9 mouse cellular contexts compared by ENCODE assay signal in the genomic region with DNA sequence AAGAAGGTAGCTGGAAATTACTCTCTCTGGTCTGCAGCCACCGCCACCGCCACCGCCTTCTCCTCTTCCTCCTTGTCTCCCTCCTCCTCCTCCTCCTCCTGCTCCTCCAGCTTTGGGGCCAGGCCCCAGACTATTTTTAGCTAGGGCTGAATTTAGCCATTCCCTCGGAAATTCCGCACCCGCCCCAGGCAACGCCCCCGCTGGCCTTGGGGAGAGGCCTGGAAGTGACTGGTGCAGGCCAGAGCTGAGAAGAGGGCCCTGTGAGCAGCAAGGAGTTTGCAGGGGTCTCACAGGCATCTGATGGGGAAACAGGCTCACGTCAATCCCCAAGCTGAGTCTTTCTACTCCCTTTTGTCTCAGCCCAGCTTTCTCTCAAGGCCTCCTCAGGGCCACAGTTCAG. TPM values are rescaled to one million over a fixed set of nuclear protein-coding genes. Genes with fewer than 3 reads are reported as not detected.
DNase-seq lines count a peak whose midpoint lies in the region; ATAC-seq and TF ChIP-seq lines count a peak whose summit lies in the region.
"Had no signal": no experiment of that assay in that cellular context is flagged by ENCODE, and none has a peak within 500 bp of the region (broad histone marks: within the 10 kb centered on the region; RNA-seq: fewer than 3 reads in every experiment).

No protein-coding gene starts in this region.

- peak overlapping the region; percentile 16; the same call in 1 of the 2 replicates for H3K4me3 ChIP-seq in hindbrain, embryonic 10.5 days
- no peak overlapping the region for H3K4me3 ChIP-seq in hindbrain, postnatal 0 days (ENCODE audit: low read length)
- no peak overlapping the region for H3K4me3 ChIP-seq in heart, embryonic 15.5 days
- no peak overlapping the region for H3K4me3 ChIP-seq in liver, embryonic 13.5 days (replicated peaks)
- H3K4me3 ChIP-seq: erythroblast, embryonic 14.5 days had no signal

- TF ChIP-seq CTCF in hindbrain, postnatal 0 days (IDR thresholded peaks at IDR 0.05; ENCODE audit: low read depth), result no peak

- DNase-seq in hindbrain, embryonic 10.5 days (ENCODE audit: low spot score), result no peak
- DNase-seq in hindbrain, postnatal 0 days (ENCODE audit: low spot score), result no peak
- DNase-seq in adrenal gland, adult 8-10 months, result peak; percentile 70
- DNase-seq in liver, embryonic 13.5 days, result no peak
- DNase-seq in frontal cortex, adult 2 months (ENCODE audit: extremely low spot score in 1 of 2, low spot score in 1 of 2), result no peak
- no peak for DNase-seq in thymus, postnatal 25 days

- no peaks in the 10 kb centered on the region for H3K9me3 ChIP-seq in hindbrain, embryonic 10.5 days
- H3K9me3 ChIP-seq in hindbrain, postnatal 0 days (ENCODE audit: low read length), result no peaks in the 10 kb centered on the region
- no peaks in the 10 kb centered on the region for H3K9me3 ChIP-seq in heart, embryonic 15.5 days (replicated peaks)
- H3K9me3 ChIP-seq in liver, embryonic 13.5 days (replicated peaks), result no peaks in the 10 kb centered on the region

- H3K27ac ChIP-seq in hindbrain, embryonic 10.5 days, result peak overlapping the region; percentile 82
- H3K27ac ChIP-seq in hindbrain, postnatal 0 days, result no peak overlapping the region
- peak overlapping the region; percentile 73 for H3K27ac ChIP-seq in heart, embryonic 15.5 days
- H3K27ac ChIP-seq in liver, embryonic 13.5 days, result peak overlapping the region; percentile 42; the same call in 1 of the 2 replicates

- H3K4me2 ChIP-seq in hindbrain, postnatal 0 days (ENCODE audit: low read depth, low read length), result no peak overlapping the region
- H3K4me2 ChIP-seq in heart, embryonic 15.5 days, result peak overlapping the region; percentile 37
- H3K4me2 ChIP-seq in liver, embryonic 13.5 days, result no peak overlapping the region

- ATAC-seq in hindbrain, postnatal 0 days, result no peak
- peak; percentile 47 for ATAC-seq in heart, embryonic 15.5 days (replicated peaks; ENCODE audit: insufficient number of reproducible peaks, insufficient read depth, low FRiP score, low read depth)
- 0 out of 2 replicates have a peak, but pooled peaks have one; percentile 33 for ATAC-seq in liver, embryonic 13.5 days (ENCODE audit: low read depth)
- no peak for ATAC-seq in erythroblast, adult 5-6 weeks (replicated peaks; ENCODE audit: low FRiP score, poor library complexity, severe bottlenecking)

- WGBS in hindbrain, embryonic 10.5 days, result 55% methylated on average over 9 of the region's 9 CpGs
- 68% methylated on average over 9 of the region's 9 CpGs for WGBS in hindbrain, postnatal 0 days
- 13% methylated on average over 6 of the region's 9 CpGs for WGBS in heart, embryonic 15.5 days
- 45% methylated on average over 9 of the region's 9 CpGs for WGBS in liver, embryonic 13.5 days (ENCODE audit: insufficient replicate concordance)

- no peaks in the 10 kb centered on the region for H3K27me3 ChIP-seq in hindbrain, embryonic 10.5 days (ENCODE audit: insufficient read depth, poor library complexity, severe bottlenecking)
- H3K27me3 ChIP-seq in hindbrain, postnatal 0 days (ENCODE audit: insufficient read depth, low read length), result no peaks in the 10 kb centered on the region
- H3K27me3 ChIP-seq in heart, embryonic 15.5 days, result no peaks in the 10 kb centered on the region
- no peaks in the 10 kb centered on the region for H3K27me3 ChIP-seq in liver, embryonic 13.5 days

- H3K36me3 ChIP-seq in hindbrain, embryonic 10.5 days, result peaks cover 88% of the 10 kb centered on the region
- H3K36me3 ChIP-seq in hindbrain, postnatal 0 days (ENCODE audit: insufficient read depth, low read length), result no peaks in the 10 kb centered on the region
- 0 out of 2 replicates have a peak, but pooled peaks cover 3% of the 10 kb centered on the region for H3K36me3 ChIP-seq in heart, embryonic 15.5 days
- H3K36me3 ChIP-seq in liver, embryonic 13.5 days, result no peaks in the 10 kb centered on the region

- no peak overlapping the region for H3K9ac ChIP-seq in hindbrain, postnatal 0 days (replicated peaks; ENCODE audit: low read length)
- H3K9ac ChIP-seq in heart, embryonic 15.5 days, result peak overlapping the region; percentile 11; the same call in 1 of the 2 replicates
- no peak overlapping the region for H3K9ac ChIP-seq in liver, embryonic 13.5 days

- H3K4me1 ChIP-seq in hindbrain, embryonic 10.5 days (replicated peaks), result peaks cover 80% of the 10 kb centered on the region
- peaks cover 9% of the 10 kb centered on the region; the same call in 1 of the 2 replicates for H3K4me1 ChIP-seq in hindbrain, postnatal 0 days (ENCODE audit: insufficient read depth, low read length)
- H3K4me1 ChIP-seq in heart, embryonic 15.5 days (replicated peaks), result peaks cover 94% of the 10 kb centered on the region
- H3K4me1 ChIP-seq in liver, embryonic 13.5 days (replicated peaks), result peaks cover 28% of the 10 kb centered on the region

RNA-seq across cellular contexts. Expression of a gene that starts 13.7 kb away (rescaled TPM):
- polyA plus RNA-seq in hindbrain, embryonic 10.5 days (2016; fragmentation: Nextera tagmentation; extraction: Ambion mirVana), result 6.7 and 8.2 TPM in 2 replicates
- total RNA-seq in hindbrain, postnatal 0 days (2014; rRNA removed), result 72.3 and 74.5 TPM in 2 replicates
- polyA plus RNA-seq in hindbrain, postnatal 0 days (2015; fragmentation: Nextera tagmentation; extraction: Ambion mirVana), result 8.1 and 10.1 TPM in 2 replicates
- 100 to 1,000 TPM in 3 of 4 experiments, 10 to 100 TPM in 1; 95.8 to 118 (median 108) TPM for total RNA-seq in adrenal gland, adult 8-10 months (2022)
- polyA plus RNA-seq in heart, embryonic 15.5 days (2015; fragmentation: Nextera tagmentation; extraction: Ambion mirVana), result 4.1 and 6.6 TPM in 2 replicates
- 0.53 and 0.83 TPM in 2 replicates for polyA plus RNA-seq in liver, embryonic 13.5 days (2015; fragmentation: Nextera tagmentation; extraction: Ambion mirVana)
- 0.58 TPM in 1 of 2 replicates, not detected in the other for total RNA-seq in erythroblast, adult 5-6 weeks (2015; ENCODE audit: low replicate concordance)
- total RNA-seq in erythroblast, adult 5-6 weeks (2017; ENCODE audit: low replicate concordance), result not detected in 2 replicates
- 74.9 and 86.0 TPM in 2 replicates for polyA plus RNA-seq in frontal cortex, adult 2 months (2012; rRNA removed)

RNA-seq across cellular contexts. Expression of a gene that starts 54.9 kb away (rescaled TPM):
- 3.6 and 4.8 TPM in 2 replicates for polyA plus RNA-seq in hindbrain, embryonic 10.5 days (2016; fragmentation: Nextera tagmentation; extraction: Ambion mirVana)
- 10.5 and 12.2 TPM in 2 replicates for total RNA-seq in hindbrain, postnatal 0 days (2014; rRNA removed)
- polyA plus RNA-seq in hindbrain, postnatal 0 days (2015; fragmentation: Nextera tagmentation; extraction: Ambion mirVana), result 5.0 and 6.2 TPM in 2 replicates
- 1 to 10 TPM; 1.2 to 1.8 (median 1.5) TPM for total RNA-seq in adrenal gland, adult 8-10 months (2022)
- 2.5 and 4.9 TPM in 2 replicates for polyA plus RNA-seq in heart, embryonic 15.5 days (2015; fragmentation: Nextera tagmentation; extraction: Ambion mirVana)
- polyA plus RNA-seq in liver, embryonic 13.5 days (2015; fragmentation: Nextera tagmentation; extraction: Ambion mirVana), result 15.3 and 16.7 TPM in 2 replicates
- 12.1 and 12.9 TPM in 2 replicates for total RNA-seq in erythroblast, adult 5-6 weeks (2015; ENCODE audit: low replicate concordance)
- total RNA-seq in erythroblast, adult 5-6 weeks (2017; ENCODE audit: low replicate concordance), result 11.6 and 14.8 TPM in 2 replicates
- 12.2 and 12.4 TPM in 2 replicates for polyA plus RNA-seq in frontal cortex, adult 2 months (2012; rRNA removed)

RNA-seq across cellular contexts. Expression of a gene that starts 56.3 kb away (rescaled TPM):
- 2.3 and 3.3 TPM in 2 replicates for polyA plus RNA-seq in hindbrain, embryonic 10.5 days (2016; fragmentation: Nextera tagmentation; extraction: Ambion mirVana)
- 1.5 and 3.5 TPM in 2 replicates for total RNA-seq in hindbrain, postnatal 0 days (2014; rRNA removed)
- 3.4 and 3.6 TPM in 2 replicates for polyA plus RNA-seq in hindbrain, postnatal 0 days (2015; fragmentation: Nextera tagmentation; extraction: Ambion mirVana)
- 1 to 10 TPM; 5.4 to 9.5 (median 6.5) TPM for total RNA-seq in adrenal gland, adult 8-10 months (2022)
- polyA plus RNA-seq in heart, embryonic 15.5 days (2015; fragmentation: Nextera tagmentation; extraction: Ambion mirVana), result 3.8 and 6.8 TPM in 2 replicates
- polyA plus RNA-seq in liver, embryonic 13.5 days (2015; fragmentation: Nextera tagmentation; extraction: Ambion mirVana), result 2.7 and 3.2 TPM in 2 replicates
- 3.3 and 6.1 TPM in 2 replicates for total RNA-seq in erythroblast, adult 5-6 weeks (2015; ENCODE audit: low replicate concordance)
- 0.42 and 0.94 TPM in 2 replicates for total RNA-seq in erythroblast, adult 5-6 weeks (2017; ENCODE audit: low replicate concordance)
- 3.4 and 4.1 TPM in 2 replicates for polyA plus RNA-seq in frontal cortex, adult 2 months (2012; rRNA removed)

Comparison
In these comparisons a context has a peak if more than half of its experiments do, and no peak if none do; other contexts are left out.
1. ATAC-seq: peak in heart, embryonic 15.5 days (single experiment) and liver, embryonic 13.5 days (single experiment); none in hindbrain, postnatal 0 days (single experiment) and erythroblast, adult 5-6 weeks (single experiment).